Mouse (Mus musculus) kidney, embryonic 15.5 days (tissue): ENCODE measurements around the gene Gm29666. TPM values are rescaled to one million over a fixed set of nuclear protein-coding genes. Genes with fewer than 3 reads are reported as not detected.
A peak's percentile ranks its signal among the peaks of the same experiment; 100 is the strongest.

Experiments used
- microRNA-seq: library from miRNA; unstranded; fragments of <30 nt; microRNA quantifications from one replicate; pipeline ENCODE4, GENCODE M21; 2016
- polyA plus RNA-seq: library from polyadenylated mRNA; unstranded; fragments of >200 nt; fragmentation: Nextera tagmentation; extraction: Ambion mirVana; gene quantifications from 2 replicates; pipeline ENCODE4 v1.2.1, GENCODE M21; 2015

Gm29666 gene
- polyA plus RNA-seq, 1 experiment from 2014 or later = 1.0 TPM

Small RNA genes lying within 50 kb of the gene (microRNA-seq; reads per million reads assigned to microRNA genes)
- 9.6 reads per million, percentile 28 among the genes with 10 or more reads in this experiment for gene Mir1249

Other genes starting within 250 kb of the Gm29666 start
- gene Arhgap8, start 200.0 kb downstream of the Gm29666 start, polyA plus RNA-seq = 7.9 and 10.3 TPM in 2 replicates
- gene Phf21b, start 64.0 kb downstream of the Gm29666 start, polyA plus RNA-seq = 0.23 and 0.49 TPM in 2 replicates
- gene Nup50, start 3.4 kb upstream of the Gm29666 start, polyA plus RNA-seq = 41.1 and 42.9 TPM in 2 replicates
- gene 5031439G07Rik, start 68.5 kb upstream of the Gm29666 start, polyA plus RNA-seq = 5.7 and 7.1 TPM in 2 replicates
- 25.0 and 27.2 TPM in 2 replicates for gene Upk3a, start 97.1 kb upstream of the Gm29666 start, polyA plus RNA-seq
- gene Fam118a, start 108.9 kb upstream of the Gm29666 start, polyA plus RNA-seq = 20.9 and 23.0 TPM in 2 replicates
- gene Smc1b, start 211.9 kb upstream of the Gm29666 start, polyA plus RNA-seq = 0.21 and 0.22 TPM in 2 replicates
- gene Ribc2, start 212.0 kb upstream of the Gm29666 start, polyA plus RNA-seq = 0.53 TPM in 2 replicates